Mouse (Mus musculus) kidney, adult 2 months (tissue): ENCODE data around the gene Cda. TPM values are rescaled to one million over a fixed set of nuclear protein-coding genes. Genes with fewer than 3 reads are reported as not detected.

Experiments
- DNase-seq: peaks from one replicate; pipeline ENCODE4 v3.0.0; 2021
- H3K27ac ChIP-seq: fragments of 200-500 bp; 2 replicates; pipeline ENCODE4 v1.5.1; 2012; ENCODE audit warnings: low read depth, low read length, control low read depth, inconsistent platforms; ENCODE audit not compliant: insufficient read depth
- H3K27me3 ChIP-seq: fragments of 200-500 bp; replicated peaks from 2 replicates; pipeline ENCODE4 v1.6.1; 2012; ENCODE audit warnings: mild to moderate bottlenecking, moderate library complexity, low read length, inconsistent platforms; ENCODE audit not compliant: control insufficient read depth, insufficient read depth
- H3K36me3 ChIP-seq: fragments of 200-500 bp; 2 replicates; pipeline ENCODE4 v1.6.1; 2012; ENCODE audit warnings: mild to moderate bottlenecking, moderate library complexity, low read length, inconsistent platforms; ENCODE audit not compliant: control insufficient read depth, insufficient read depth
- H3K4me1 ChIP-seq: fragments of 200-500 bp; 2 replicates; pipeline ENCODE4 v1.6.1; 2011; ENCODE audit warnings: low read length; ENCODE audit not compliant: control insufficient read depth, insufficient read depth
- H3K4me3 ChIP-seq: fragments of 200-500 bp; 2 replicates; pipeline ENCODE4 v1.5.1; 2011; ENCODE audit warnings: mild to moderate bottlenecking, low read depth, low read length, control low read depth; ENCODE audit not compliant: insufficient read depth
- CTCF ChIP-seq: fragments of 200-500 bp; conservative IDR thresholded peaks from 2 replicates; pipeline ENCODE4 v1.5.1; 2011; ENCODE audit warnings: low read depth, mild to moderate bottlenecking, control low read depth, low read length, moderate library complexity, mixed read lengths; ENCODE audit not compliant: insufficient read depth, insufficient read length
- POLR2A ChIP-seq: fragments of 200-500 bp; IDR thresholded peaks from one replicate; pipeline ENCODE4 v1.6.1; 2011; ENCODE audit warnings: low read depth, low read length, control low read depth
- WGBS: fragments of 180-500 bp; shearing (Covaris S2); methylation state at CpG from one replicate; pipeline ENCODE4 v1.1.7; 2018; 5-methylcytosine and 5-hydroxymethylcytosine counted together
- polyA plus RNA-seq: library from polyadenylated mRNA; depleted of rRNA; stranded (reverse); fragments of >200 nt; gene quantifications from 2 replicates; pipeline ENCODE4 v1.2.3, GENCODE M21; 2012; rRNA removed

The Cda gene
- 394 and 454 TPM in 2 replicates for polyA plus RNA-seq

DNA sequence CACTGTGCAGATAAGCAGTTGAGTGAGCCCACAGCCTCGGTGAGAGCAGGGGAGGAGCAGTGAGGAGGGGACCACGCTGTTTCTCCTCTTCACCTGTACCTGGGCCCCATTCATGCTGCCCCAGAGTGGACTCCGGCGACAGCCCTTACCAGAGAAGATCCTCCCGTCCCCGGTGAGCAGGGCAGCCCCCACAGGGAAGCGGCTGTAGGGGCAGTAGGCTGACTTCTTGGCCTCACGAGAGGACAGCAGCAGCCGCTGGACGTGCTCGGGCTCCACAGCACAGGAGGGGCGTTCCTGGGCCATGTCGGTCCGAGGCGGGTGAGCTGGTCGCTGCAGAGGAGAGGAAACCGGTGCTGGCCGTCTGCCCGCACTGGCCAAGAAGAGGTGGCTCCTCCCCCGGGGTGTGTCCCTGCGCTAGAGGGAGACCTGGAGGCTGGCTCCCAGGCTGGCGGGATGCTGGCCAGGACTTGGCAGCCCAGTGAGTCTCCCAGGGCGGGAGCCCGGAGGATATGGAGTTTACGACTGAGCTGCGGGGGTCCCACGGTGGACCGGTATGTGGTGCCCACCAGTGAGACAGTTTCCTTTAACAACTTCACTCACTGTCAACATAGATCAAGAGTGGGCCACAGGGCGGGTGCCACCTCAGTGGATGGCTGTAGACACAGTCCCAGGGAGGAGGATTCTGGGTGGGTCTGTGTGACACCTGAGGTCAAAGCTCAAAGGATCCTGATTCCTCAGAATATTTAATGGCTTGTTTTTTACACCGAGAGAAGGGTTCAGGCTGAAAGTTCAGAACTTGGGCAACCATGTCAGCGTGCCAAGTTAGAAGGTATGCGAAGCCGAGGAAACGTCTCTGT is at the start of gene Cda:
TSS of gene Cda (minus strand) at position 352 of the 857 bp plus-strand sequence.
- Histone ChIP-seq H3K4me1 (peaks cover 17% of the 10 kb centered on the region), H3K27me3 (no peaks in the 10 kb centered on the region), H3K36me3 (no peaks in the 10 kb centered on the region; the same call in 1 of the 2 replicates), H3K4me3 (peak within 1 kb of the TSS; percentile 61), H3K27ac (peak within 1 kb of the TSS; percentile 87)
- TF ChIP-seq POLR2A (no peak), CTCF (no peak)
- WGBS = 2% methylated on average over 34 of the region's 34 CpGs
- peak; percentile 96 for DNase-seq

DNA sequence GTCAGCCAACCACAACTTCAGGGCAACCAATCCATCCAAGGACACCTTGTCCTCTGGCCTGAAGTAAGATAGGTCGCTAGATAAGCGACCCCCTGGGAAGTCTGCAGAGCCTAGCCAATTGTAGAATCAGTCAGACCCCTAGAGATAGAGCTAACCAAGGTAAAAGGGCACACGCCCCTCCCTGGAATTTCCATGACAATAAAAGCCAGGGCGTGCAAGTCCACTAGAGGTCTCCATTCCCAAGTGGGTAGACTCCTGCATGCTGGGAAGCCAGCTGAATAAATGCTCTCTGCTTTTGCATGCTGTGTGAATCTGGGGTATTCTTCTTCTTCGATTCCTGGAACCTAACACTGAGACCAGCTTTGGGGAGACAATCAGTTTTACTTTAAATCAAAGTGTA is 48.6 kb upstream of the Cda start:
- WGBS = 79% methylated on average over 5 of the region's 5 CpGs
- DNase-seq = no peak
- Histone ChIP-seq H3K36me3 (no peaks in the 10 kb centered on the region), H3K27me3 (no peaks in the 10 kb centered on the region), H3K4me1 (no peaks in the 10 kb centered on the region), H3K4me3 (no peak overlapping the region), H3K27ac (no peak overlapping the region)
- TF ChIP-seq POLR2A = no peak
- TF ChIP-seq CTCF = peak; percentile 17; the same call in 1 of the 2 replicates

DNA sequence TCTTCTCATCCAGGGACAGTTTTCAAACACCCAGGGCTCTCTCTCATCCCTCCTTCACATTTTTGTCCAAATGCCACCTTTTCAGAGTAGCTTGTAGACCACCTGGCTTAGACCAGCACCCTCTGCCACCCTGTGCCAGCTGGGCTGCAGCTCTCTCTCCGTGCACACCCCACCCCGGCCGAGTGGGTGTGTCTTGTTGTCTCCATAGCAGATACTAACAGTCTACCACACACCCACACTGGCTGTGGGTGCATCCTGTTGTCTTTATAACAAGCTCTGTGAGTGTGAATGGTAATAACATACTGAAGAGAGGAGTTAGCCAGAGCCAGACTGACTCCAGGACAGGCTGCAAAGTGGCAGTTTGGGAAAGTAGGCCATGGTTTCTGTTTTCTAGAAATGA is 48.2 kb upstream of the Cda start:
- no peaks in the 10 kb centered on the region for H3K36me3 ChIP-seq
- H3K4me3 ChIP-seq = no peak overlapping the region
- no peak overlapping the region for H3K27ac ChIP-seq
- no peaks in the 10 kb centered on the region for H3K27me3 ChIP-seq
- no peaks in the 10 kb centered on the region for H3K4me1 ChIP-seq
- TF ChIP-seq CTCF (no peak), POLR2A (no peak)
- DNase-seq = no peak
- 76% methylated on average over 3 of the region's 3 CpGs for WGBS

DNA sequence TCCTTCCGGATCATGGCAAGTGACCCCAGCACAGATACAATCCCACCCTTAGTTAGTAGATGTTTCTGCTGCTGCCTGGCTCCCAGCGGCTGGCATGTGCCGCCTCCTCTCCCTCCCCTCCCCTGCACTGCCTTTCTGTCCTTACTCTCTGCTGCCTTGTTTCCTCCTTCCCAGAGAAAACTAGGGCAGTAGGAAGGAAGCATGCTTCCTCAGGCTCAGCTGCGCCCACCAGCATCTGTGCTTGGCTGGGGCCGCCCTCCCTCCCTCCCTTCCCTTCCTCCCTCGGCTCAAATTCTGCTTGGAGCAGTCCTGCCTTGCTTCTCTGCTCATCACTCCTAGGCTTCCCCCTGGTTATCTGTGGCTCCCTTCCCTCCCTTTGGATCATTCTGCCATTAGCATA is 46.9 kb upstream of the Cda start:
- DNase-seq = peak; percentile 31
- no peaks in the 10 kb centered on the region for H3K4me1 ChIP-seq
- H3K4me3 ChIP-seq = no peak overlapping the region
- H3K36me3 ChIP-seq = no peaks in the 10 kb centered on the region
- 16% methylated on average over 6 of the region's 6 CpGs for WGBS
- TF ChIP-seq POLR2A (no peak), CTCF (no peak)
- no peaks in the 10 kb centered on the region for H3K27me3 ChIP-seq
- H3K27ac ChIP-seq = no peak overlapping the region

DNA sequence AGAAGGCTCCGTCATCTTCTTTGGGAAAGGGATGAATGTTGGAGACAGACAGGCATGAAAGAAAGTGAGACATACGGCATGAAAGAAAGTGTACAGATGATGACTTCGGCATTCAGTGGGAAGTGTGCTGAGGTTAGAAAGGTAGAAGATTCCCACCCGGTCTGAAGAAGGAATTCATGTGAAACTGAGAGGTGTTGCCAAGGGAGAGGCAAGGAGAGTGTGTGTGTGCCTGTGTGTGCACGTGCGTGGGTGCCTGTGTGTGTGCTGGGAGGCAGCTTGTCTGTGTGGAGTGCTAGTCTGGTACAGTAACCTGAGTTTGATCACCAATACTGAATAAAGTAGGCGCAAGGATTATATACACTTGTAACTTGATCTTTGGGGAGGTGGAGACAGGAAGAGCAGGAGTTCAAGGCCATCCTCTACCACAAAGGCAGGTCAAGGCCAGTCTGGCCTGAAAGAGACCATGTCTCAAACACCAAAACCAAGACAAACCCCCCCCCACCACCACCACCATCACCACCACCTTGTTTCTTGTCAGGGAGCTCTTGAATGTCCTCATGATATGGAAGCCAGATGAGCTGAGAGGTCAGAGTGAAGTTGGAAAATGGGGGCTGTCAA is 43.8 kb upstream of the Cda start:
- TF ChIP-seq POLR2A = no peak
- TF ChIP-seq CTCF = no peak
- WGBS = 47% methylated on average over 7 of the region's 7 CpGs

GRCm38 (mm10) chr4:138411011-138411410 is 43.2 kb upstream of the Cda start:
- Histone ChIP-seq H3K4me3 (no peak overlapping the region), H3K36me3 (no peaks in the 10 kb centered on the region), H3K4me1 (no peaks in the 10 kb centered on the region), H3K27ac (no peak overlapping the region), H3K27me3 (no peaks in the 10 kb centered on the region)
- no peak for DNase-seq
- TF ChIP-seq POLR2A (no peak), CTCF (no peak)
- 33% methylated on average over 5 of the region's 5 CpGs for WGBS

More for the DNA sequence above, 43.8 kb upstream of the Cda start:
- Histone ChIP-seq H3K27me3 (no peaks in the 10 kb centered on the region), H3K4me1 (no peaks in the 10 kb centered on the region), H3K27ac (no peak overlapping the region), H3K4me3 (no peak overlapping the region), H3K36me3 (no peaks in the 10 kb centered on the region)
- no peak for DNase-seq
